Mouse (Mus musculus): ENCODE results near the gene Mrps7. TPM values are rescaled to one million over a fixed set of nuclear protein-coding genes. Genes with fewer than 3 reads are reported as not detected.

Mrps7 gene
- 11.8 and 13.3 TPM in 2 replicates for polyA plus RNA-seq (2012; rRNA removed)

DNA sequence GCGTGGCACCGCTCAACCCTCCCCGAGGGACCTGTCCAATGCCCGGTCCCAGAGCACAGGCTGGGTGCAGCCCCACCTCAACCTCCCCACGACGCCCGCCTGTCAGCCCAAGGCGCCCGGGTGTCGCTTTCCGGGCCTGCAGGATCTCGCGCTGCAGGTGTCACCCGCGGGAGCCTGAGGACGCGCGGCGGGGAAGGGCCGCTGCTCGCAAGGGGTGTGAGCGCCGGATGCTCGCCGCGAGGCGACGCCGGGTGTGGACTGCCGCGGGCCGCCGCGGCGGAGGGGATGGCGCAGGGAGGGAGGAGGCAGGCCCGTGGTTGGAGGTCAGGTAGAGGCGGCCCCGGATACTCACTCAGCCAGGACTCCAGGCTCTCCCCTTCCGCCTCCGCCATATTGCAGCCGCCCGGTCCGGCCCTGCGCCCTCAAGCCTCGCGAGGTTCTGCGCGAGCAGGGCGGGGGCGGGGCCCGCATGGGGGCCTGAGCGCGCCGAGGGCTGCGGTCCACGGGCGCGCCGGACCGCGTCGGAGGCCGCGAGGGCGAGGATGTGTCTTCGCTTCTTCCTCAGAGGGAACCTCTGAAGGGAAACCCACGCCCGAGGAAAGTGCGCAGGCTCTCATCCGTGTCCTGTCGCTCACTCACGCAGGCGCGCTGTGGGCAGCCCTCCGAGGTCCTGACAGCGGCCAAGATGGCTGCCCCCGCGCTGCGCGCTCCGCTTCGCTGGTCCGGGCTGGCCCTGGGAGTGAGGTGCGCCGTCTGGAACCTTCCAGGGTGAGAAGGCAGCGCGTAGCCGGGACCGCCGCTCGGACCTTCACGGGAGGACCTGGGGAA lies at the start of gene Mrps7, which contains the start of gene Gga3:
TSS of gene Mrps7 (plus strand) at position 450 of the 828 bp plus-strand sequence.
TSS of gene Gga3 (minus strand) at position 576 of the 828 bp plus-strand sequence.
- under 1% methylated on average over 92 of the region's 93 CpGs for WGBS
- TF ChIP-seq CTCF (IDR thresholded peaks at IDR 0.05; ENCODE audit: extremely low read depth, insufficient read length, insufficient replicate concordance, low read depth, low read length) (no peak), POLR2A (IDR thresholded peaks at IDR 0.05; ENCODE audit: low read depth, low read length) (peak; percentile 45)
- peaks cover 29% of the 10 kb centered on the region for H3K36me3 ChIP-seq (ENCODE audit: control insufficient read depth, insufficient read depth, low read length)
- H3K4me1 ChIP-seq (ENCODE audit: control insufficient read depth, insufficient read depth, insufficient read length, low read length) = peaks cover 8% of the 10 kb centered on the region
- H3K27ac ChIP-seq (ENCODE audit: insufficient read depth, low read depth, low read length) = peak within 1 kb of the TSS; percentile 88
- peak within 1 kb of the TSS; percentile 94 for H3K4me3 ChIP-seq (ENCODE audit: low read depth, low read length)
- H3K27me3 ChIP-seq (ENCODE audit: control insufficient read depth, insufficient read depth, low read length) = no peaks in the 10 kb centered on the region

DNA sequence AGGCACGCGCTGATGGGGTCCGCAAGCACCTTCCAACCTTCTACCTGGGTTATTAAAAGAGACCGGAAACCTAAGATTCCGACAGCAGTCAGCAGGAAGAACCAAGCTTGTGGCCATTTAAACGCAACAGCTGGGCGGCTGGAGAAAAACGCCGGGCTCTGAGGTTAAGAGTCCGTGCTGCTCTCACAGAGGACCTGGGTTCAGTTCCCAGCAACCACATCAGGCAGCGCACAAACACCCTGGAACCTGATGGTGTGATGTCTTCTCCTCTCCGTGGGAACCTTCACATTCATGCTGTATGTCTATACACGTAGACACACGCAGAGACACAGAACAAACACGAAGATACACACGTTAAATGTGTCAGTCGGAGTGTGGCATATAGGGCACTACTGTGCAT lies 48.0 kb upstream of the Mrps7 start:
- no peak overlapping the region for H3K4me3 ChIP-seq (ENCODE audit: low read depth, low read length)
- no peaks in the 10 kb centered on the region for H3K4me1 ChIP-seq (ENCODE audit: control insufficient read depth, insufficient read depth, insufficient read length, low read length)
- TF ChIP-seq POLR2A (IDR thresholded peaks at IDR 0.05; ENCODE audit: low read depth, low read length) (no peak), CTCF (IDR thresholded peaks at IDR 0.05; ENCODE audit: extremely low read depth, insufficient read length, insufficient replicate concordance, low read depth, low read length) (no peak)
- WGBS = 79% methylated on average over 17 of the region's 17 CpGs
- no peaks in the 10 kb centered on the region for H3K27me3 ChIP-seq (ENCODE audit: control insufficient read depth, insufficient read depth, low read length)
- H3K27ac ChIP-seq (ENCODE audit: insufficient read depth, low read depth, low read length) = no peak overlapping the region
- H3K36me3 ChIP-seq (ENCODE audit: control insufficient read depth, insufficient read depth, low read length) = no peaks in the 10 kb centered on the region

DNA sequence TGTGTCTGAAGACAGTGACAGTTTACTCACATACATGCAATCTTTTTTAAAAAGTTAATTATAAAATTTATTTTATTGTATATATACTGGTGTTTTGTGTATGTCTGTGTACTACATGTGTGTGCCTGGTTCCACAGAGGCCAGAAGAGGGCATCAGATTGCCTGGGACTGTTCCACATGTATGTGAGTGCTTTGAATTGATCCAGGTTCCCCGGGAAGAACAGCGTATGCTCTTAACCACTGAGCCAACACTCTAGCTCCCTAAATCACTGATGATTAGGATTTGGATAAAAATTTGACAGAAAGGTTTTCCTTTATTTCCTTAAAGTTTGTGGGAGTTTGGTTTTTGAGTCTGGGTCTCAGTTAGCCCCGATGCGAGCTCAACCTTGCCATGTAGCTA lies 40.3 kb upstream of the Mrps7 start:
- Histone ChIP-seq H3K36me3 (ENCODE audit: control insufficient read depth, insufficient read depth, low read length) (0 out of 2 replicates have a peak, but pooled peaks cover 6% of the 10 kb centered on the region), H3K4me1 (ENCODE audit: control insufficient read depth, insufficient read depth, insufficient read length, low read length) (no peaks in the 10 kb centered on the region), H3K27ac (ENCODE audit: insufficient read depth, low read depth, low read length) (no peak overlapping the region), H3K27me3 (ENCODE audit: control insufficient read depth, insufficient read depth, low read length) (no peaks in the 10 kb centered on the region), H3K4me3 (ENCODE audit: low read depth, low read length) (no peak overlapping the region)
- TF ChIP-seq POLR2A (IDR thresholded peaks at IDR 0.05; ENCODE audit: low read depth, low read length) = no peak
- no peak for TF ChIP-seq CTCF (IDR thresholded peaks at IDR 0.05; ENCODE audit: extremely low read depth, insufficient read length, insufficient replicate concordance, low read depth, low read length)
- 34% methylated on average over 4 of the region's 4 CpGs for WGBS

DNA sequence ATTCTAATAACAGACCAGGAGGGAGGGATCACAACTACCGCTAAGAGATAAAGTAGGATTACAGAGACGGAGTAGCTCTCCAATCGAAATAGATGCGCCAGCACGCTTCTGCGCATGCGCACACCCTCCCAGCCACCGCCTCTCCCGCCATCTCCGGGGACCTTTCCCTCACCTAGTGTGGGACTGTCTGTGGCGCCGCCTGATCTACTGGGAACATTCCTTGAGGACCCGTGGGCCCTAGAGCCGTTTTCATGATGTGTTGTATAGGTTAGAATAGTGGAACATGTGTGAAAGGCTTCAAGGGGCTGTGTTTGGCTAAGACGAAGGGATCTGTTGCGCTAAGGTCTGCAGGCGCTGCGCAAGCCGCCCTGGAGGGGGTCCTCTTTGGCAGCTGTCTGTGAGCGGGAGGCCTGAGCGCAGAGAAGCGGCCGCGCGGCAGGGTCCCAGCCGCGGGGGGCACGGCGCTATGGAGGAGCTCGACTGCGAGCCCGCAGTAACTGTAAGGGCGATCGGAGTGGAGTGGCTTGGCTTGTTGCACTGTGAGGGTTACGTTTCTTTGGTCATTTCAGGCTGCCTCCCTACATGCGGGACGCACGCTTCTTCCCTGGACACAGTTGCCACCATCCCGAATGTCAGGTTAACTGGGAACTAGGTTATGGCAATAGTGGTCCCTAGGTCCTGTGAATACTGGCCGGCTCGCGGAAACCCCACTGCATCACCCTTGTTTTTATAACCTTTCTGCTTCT lies 39.5 kb upstream of the Mrps7 start, which contains the start of gene Nup85:
TSS of gene Nup85 (plus strand) at position 371 of the 746 bp plus-strand sequence.
- 1% methylated on average over 42 of the region's 42 CpGs for WGBS

DNA sequence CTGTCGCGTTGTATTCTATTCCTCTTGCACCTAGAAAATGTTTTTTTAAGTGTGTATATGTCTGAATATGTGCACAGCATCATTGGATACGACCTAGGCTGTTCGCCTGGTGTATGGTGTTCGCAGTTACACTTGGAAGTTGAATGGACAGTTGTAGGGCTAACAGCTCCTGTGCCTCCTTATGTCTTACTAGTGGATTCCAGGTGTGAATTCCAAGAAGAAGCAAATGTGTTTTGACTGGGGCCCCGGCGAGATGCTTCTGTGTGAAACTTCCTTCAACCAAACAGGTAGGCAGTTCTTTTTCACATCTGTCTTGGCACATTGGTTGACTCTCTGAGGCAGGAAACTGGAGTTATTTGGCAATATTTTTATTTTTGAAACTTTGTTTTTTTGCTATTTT lies 38.8 kb upstream of the Mrps7 start:
- WGBS = 7% methylated on average over 7 of the region's 7 CpGs
- H3K36me3 ChIP-seq (ENCODE audit: control insufficient read depth, insufficient read depth, low read length) = peaks cover 17% of the 10 kb centered on the region
- no peaks in the 10 kb centered on the region for H3K4me1 ChIP-seq (ENCODE audit: control insufficient read depth, insufficient read depth, insufficient read length, low read length)
- H3K27ac ChIP-seq (ENCODE audit: insufficient read depth, low read depth, low read length) = no peak overlapping the region
- no peaks in the 10 kb centered on the region for H3K27me3 ChIP-seq (ENCODE audit: control insufficient read depth, insufficient read depth, low read length)
- no peak for TF ChIP-seq POLR2A (IDR thresholded peaks at IDR 0.05; ENCODE audit: low read depth, low read length)
- no peak for TF ChIP-seq CTCF (IDR thresholded peaks at IDR 0.05; ENCODE audit: extremely low read depth, insufficient read length, insufficient replicate concordance, low read depth, low read length)
- H3K4me3 ChIP-seq (ENCODE audit: low read depth, low read length) = no peak overlapping the region; the same call in 1 of the 2 replicates

More for the DNA sequence above, 39.5 kb upstream of the Mrps7 start, which contains the start of gene Nup85:
- Histone ChIP-seq H3K27ac (ENCODE audit: insufficient read depth, low read depth, low read length) (peak within 1 kb of the TSS; percentile 77), H3K4me3 (ENCODE audit: low read depth, low read length) (peak within 1 kb of the TSS; percentile 95), H3K4me1 (ENCODE audit: control insufficient read depth, insufficient read depth, insufficient read length, low read length) (no peaks in the 10 kb centered on the region), H3K36me3 (ENCODE audit: control insufficient read depth, insufficient read depth, low read length) (peaks cover 12% of the 10 kb centered on the region; the same call in 1 of the 2 replicates), H3K27me3 (ENCODE audit: control insufficient read depth, insufficient read depth, low read length) (no peaks in the 10 kb centered on the region)
- TF ChIP-seq CTCF (IDR thresholded peaks at IDR 0.05; ENCODE audit: extremely low read depth, insufficient read length, insufficient replicate concordance, low read depth, low read length) = no peak
- peak; percentile 58; the same call in 1 of the 2 replicates for TF ChIP-seq POLR2A (IDR thresholded peaks at IDR 0.05; ENCODE audit: low read depth, low read length)

DNA sequence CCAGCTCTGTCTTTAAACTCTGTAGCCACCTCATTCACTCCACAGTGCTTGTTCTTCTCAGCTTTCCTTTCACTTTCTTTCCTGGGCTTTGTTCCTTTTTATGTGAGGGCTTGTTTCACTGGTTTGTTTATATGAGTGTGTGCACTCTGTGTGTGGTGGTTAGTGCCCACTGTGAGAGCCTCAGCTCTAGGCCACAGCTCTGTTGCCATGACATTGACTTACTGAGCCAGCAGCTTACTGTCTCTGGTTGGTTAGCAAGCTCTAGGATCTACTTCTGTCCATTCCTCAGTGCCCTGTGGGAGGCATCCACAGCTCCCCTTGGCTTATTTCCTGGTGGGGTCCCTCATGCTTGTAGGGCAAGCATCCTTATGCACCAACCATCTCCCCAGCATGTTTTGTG lies 24.6 kb upstream of the Mrps7 start:
- TF ChIP-seq POLR2A (IDR thresholded peaks at IDR 0.05; ENCODE audit: low read depth, low read length) (no peak), CTCF (IDR thresholded peaks at IDR 0.05; ENCODE audit: extremely low read depth, insufficient read length, insufficient replicate concordance, low read depth, low read length) (no peak)
- Histone ChIP-seq H3K27ac (ENCODE audit: insufficient read depth, low read depth, low read length) (no peak overlapping the region), H3K4me3 (ENCODE audit: low read depth, low read length) (no peak overlapping the region), H3K27me3 (ENCODE audit: control insufficient read depth, insufficient read depth, low read length) (no peaks in the 10 kb centered on the region), H3K36me3 (ENCODE audit: control insufficient read depth, insufficient read depth, low read length) (peaks cover 36% of the 10 kb centered on the region), H3K4me1 (ENCODE audit: control insufficient read depth, insufficient read depth, insufficient read length, low read length) (no peaks in the 10 kb centered on the region)

Data from small intestine, adult 2 months (tissue).